24 mouse cellular contexts compared by ENCODE assay signal in the genomic region with DNA sequence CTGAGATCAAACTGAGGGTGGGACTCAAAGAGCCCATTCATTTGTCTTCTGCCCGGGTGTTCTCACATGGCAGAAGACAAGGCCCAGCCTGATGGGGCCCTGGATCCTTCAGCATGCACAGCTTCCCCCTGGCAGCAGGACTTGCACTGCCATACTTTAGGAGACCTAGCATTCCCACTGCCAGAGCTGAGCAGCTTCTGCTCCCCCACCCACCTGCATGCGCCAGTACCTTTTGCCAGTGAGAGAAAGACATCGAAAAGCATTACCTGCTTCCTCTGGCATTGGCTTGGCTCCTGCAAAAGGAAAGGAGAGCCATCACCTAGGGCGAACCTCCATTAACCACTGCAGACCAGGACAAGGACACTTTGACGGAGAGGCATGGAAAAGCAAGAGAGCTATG. TPM values are rescaled to one million over a fixed set of nuclear protein-coding genes. Genes with fewer than 3 reads are reported as not detected.
"Had no signal": no experiment of that assay in that cellular context is flagged by ENCODE, and none has a peak within 500 bp of the region (broad histone marks: within the 10 kb centered on the region; RNA-seq: fewer than 3 reads in every experiment).

No protein-coding gene starts in this region.

- H3K36me3 ChIP-seq: lung, embryonic 15.5 days; midbrain, embryonic 13.5 days; midbrain, embryonic 15.5 days; neural tube, embryonic 12.5 days; stomach, embryonic 15.5 days had no signal

- H3K4me2 ChIP-seq: liver, embryonic 12.5 days; lung, embryonic 15.5 days; midbrain, embryonic 11.5 days; midbrain, embryonic 13.5 days; midbrain, embryonic 15.5 days; neural tube, embryonic 12.5 days; stomach, embryonic 15.5 days had no signal

- H3K9me3 ChIP-seq: liver, embryonic 12.5 days; lung, embryonic 15.5 days; megakaryocyte, embryonic 14.5 days; midbrain, embryonic 13.5 days; midbrain, embryonic 15.5 days; neural tube, embryonic 12.5 days; stomach, embryonic 15.5 days had no signal

- H3K4me3 ChIP-seq: liver, embryonic 12.5 days; lung, embryonic 15.5 days; megakaryocyte, embryonic 14.5 days; midbrain, embryonic 13.5 days; midbrain, embryonic 15.5 days; neural tube, embryonic 12.5 days; stomach, embryonic 15.5 days had no signal

- H3K9ac ChIP-seq: liver, embryonic 12.5 days; liver, embryonic 14.5 days; lung, embryonic 15.5 days; midbrain, embryonic 13.5 days; midbrain, embryonic 15.5 days; neural tube, embryonic 12.5 days; stomach, embryonic 15.5 days had no signal

- H3K27ac ChIP-seq: liver, embryonic 12.5 days; liver, embryonic 14.5 days; lung, embryonic 15.5 days; macrophage; midbrain, embryonic 13.5 days; midbrain, embryonic 15.5 days; neural tube, embryonic 12.5 days; stomach, embryonic 15.5 days; stomach, postnatal 0 days had no signal

- H3K27me3 ChIP-seq: lung, embryonic 15.5 days; neural tube, embryonic 12.5 days; stomach, embryonic 15.5 days had no signal

- ATAC-seq: liver, embryonic 12.5 days; lung, postnatal 0 days; midbrain, embryonic 13.5 days; midbrain, embryonic 15.5 days had no signal

- DNase-seq: lung, adult 2 months; lung, postnatal 14 days; lung, postnatal 36 days; right cerebral cortex, postnatal 14 days; thymus, adult 2 months; thymus, postnatal 36 days had no signal

RNA-seq across cellular contexts. Expression of gene Otos, which starts 3.7 kb away (rescaled TPM):
- polyA plus RNA-seq: lung, adult 2 months; macrophage; neural tube, embryonic 12.5 days; testis, adult 2 months had no signal

RNA-seq across cellular contexts. Expression of gene Olfr12, which starts 27.3 kb away (rescaled TPM):
- polyA plus RNA-seq: liver, embryonic 12.5 days; liver, embryonic 14.5 days; liver, embryonic 16.5 days; lung, adult 2 months; lung, embryonic 15.5 days; lung, postnatal 0 days; macrophage; midbrain, embryonic 15.5 days; midbrain, postnatal 0 days; neural tube, embryonic 12.5 days; neural tube, embryonic 14.5 days; spleen, adult 2 months; stomach, embryonic 15.5 days; stomach, postnatal 0 days; urinary bladder, adult 2 months had no signal

RNA-seq across cellular contexts. Expression of gene Olfr1410, which starts 39.3 kb away (rescaled TPM):
- polyA plus RNA-seq: liver, embryonic 12.5 days; liver, embryonic 14.5 days; liver, embryonic 16.5 days; lung, adult 2 months; lung, embryonic 15.5 days; lung, postnatal 0 days; macrophage; midbrain, embryonic 11.5 days; midbrain, embryonic 13.5 days; midbrain, embryonic 15.5 days; midbrain, postnatal 0 days; neural tube, embryonic 12.5 days; neural tube, embryonic 14.5 days; spleen, adult 2 months; stomach, embryonic 15.5 days; stomach, postnatal 0 days; urinary bladder, adult 2 months had no signal

RNA-seq across cellular contexts. Expression of gene Olfr1411, which starts 50.7 kb away (rescaled TPM):
- polyA plus RNA-seq: liver, embryonic 12.5 days; liver, embryonic 14.5 days; liver, embryonic 16.5 days; lung, adult 2 months; lung, embryonic 15.5 days; lung, postnatal 0 days; macrophage; midbrain, embryonic 11.5 days; midbrain, embryonic 13.5 days; midbrain, embryonic 15.5 days; midbrain, postnatal 0 days; neural tube, embryonic 12.5 days; neural tube, embryonic 14.5 days; spleen, adult 2 months; stomach, embryonic 15.5 days; stomach, postnatal 0 days; testis, adult 2 months; urinary bladder, adult 2 months had no signal
